Mouse (Mus musculus) neural tube, embryonic 12.5 days (tissue): ENCODE data around the gene Rnf220. TPM values are rescaled to one million over a fixed set of nuclear protein-coding genes. Genes with fewer than 3 reads are reported as not detected.

Source experiments
- ATAC-seq: fragments of 200-750 bp; cut with Nextera tagmentation; 2 replicates; pipeline ENCODE4 v1.8.0; 2017; ENCODE audit warnings: low read depth, mild to moderate bottlenecking, moderate TSS enrichment, moderate library complexity; ENCODE audit not compliant: low FRiP score
- H3K27ac ChIP-seq: fragments of 300-500 bp; sonication (generic); 2 replicates; pipeline ENCODE4 v1.5.1; 2016
- H3K27me3 ChIP-seq: fragments of 300-500 bp; sonication (generic); replicated peaks from 2 replicates; pipeline ENCODE4 v1.6.1; 2016; ENCODE audit warnings: mild to moderate bottlenecking
- H3K36me3 ChIP-seq: fragments of 300-500 bp; sonication (generic); 2 replicates; pipeline ENCODE4 v1.6.1; 2016; ENCODE audit warnings: mild to moderate bottlenecking
- H3K4me1 ChIP-seq: fragments of 300-500 bp; sonication (generic); 2 replicates; pipeline ENCODE4 v1.6.1; 2016
- H3K4me2 ChIP-seq: fragments of 300-500 bp; sonication (generic); replicated peaks from 2 replicates; pipeline ENCODE4 v1.6.1; 2016; ENCODE audit warnings: mild to moderate bottlenecking
- H3K4me3 ChIP-seq: fragments of 300-500 bp; sonication (generic); 2 replicates; pipeline ENCODE4 v1.5.1; 2016
- H3K9ac ChIP-seq: fragments of 300-500 bp; sonication (generic); 2 replicates; pipeline ENCODE4 v1.6.1; 2016; ENCODE audit warnings: mild to moderate bottlenecking
- H3K9me3 ChIP-seq: fragments of 300-500 bp; sonication (generic); 2 replicates; pipeline ENCODE4 v1.6.1; 2016; ENCODE audit warnings: mild to moderate bottlenecking
- WGBS: fragments of 180-500 bp; shearing (Covaris S2); methylation state at CpG from one replicate; pipeline ENCODE4 v1.1.7; 2016; 5-methylcytosine and 5-hydroxymethylcytosine counted together
- polyA plus RNA-seq: library from polyadenylated mRNA; unstranded; fragments of >200 nt; fragmentation: Nextera tagmentation; extraction: Ambion mirVana; gene quantifications from 2 replicates; pipeline ENCODE4 v1.2.1, GENCODE M21; 2016

Gene Rnf220
- polyA plus RNA-seq, 1 experiment from 2014 or later: 111 TPM

DNA sequence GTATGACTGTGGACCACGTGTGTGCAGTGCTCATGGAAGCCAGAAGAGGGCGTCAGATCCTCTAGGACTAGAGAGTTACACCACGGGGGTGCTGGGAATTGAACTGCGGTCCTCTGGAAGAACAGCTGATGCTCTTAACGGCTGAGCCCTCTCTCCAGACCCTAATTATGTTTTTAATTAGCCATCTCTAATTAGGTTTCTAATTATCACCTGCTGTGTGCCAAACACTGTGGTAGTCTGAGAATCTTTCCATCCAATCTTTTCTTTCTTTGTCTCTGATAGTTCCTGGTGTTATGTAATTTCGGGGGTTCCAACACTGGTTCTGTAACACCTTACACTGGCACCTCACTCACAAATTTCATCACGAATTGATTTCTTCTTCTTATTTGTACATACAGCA is 75.8 kb downstream of the Rnf220 start:
- no peak overlapping the region for H3K4me2 ChIP-seq
- H3K36me3 ChIP-seq: no peaks in the 10 kb centered on the region
- 89% methylated on average over 7 of the region's 7 CpGs for WGBS
- no peaks in the 10 kb centered on the region for H3K4me1 ChIP-seq
- no peak overlapping the region for H3K9ac ChIP-seq
- H3K27ac ChIP-seq: no peak overlapping the region
- H3K4me3 ChIP-seq: no peak overlapping the region
- H3K27me3 ChIP-seq: peaks cover 75% of the 10 kb centered on the region
- H3K9me3 ChIP-seq: no peaks in the 10 kb centered on the region
- ATAC-seq: no peak

DNA sequence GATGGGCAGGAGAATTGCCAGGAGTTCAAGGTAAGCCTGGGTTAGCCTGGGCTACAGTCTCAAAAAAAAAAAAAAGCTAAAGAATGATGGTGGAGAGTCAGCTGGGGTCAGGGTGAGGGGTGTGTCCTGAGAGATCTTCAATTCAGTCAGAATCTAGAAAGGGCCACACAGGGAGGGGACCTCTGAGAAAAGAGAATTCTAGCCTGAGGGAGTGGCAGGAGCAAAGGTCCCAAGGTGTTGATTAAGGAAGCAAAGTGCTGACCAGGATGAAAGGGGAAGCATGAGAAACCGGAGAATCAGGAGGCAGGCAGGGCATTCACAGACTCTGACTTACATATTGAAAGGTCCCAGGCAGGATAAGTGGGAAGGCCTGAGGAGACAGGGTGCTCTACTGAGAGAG is 80.0 kb downstream of the Rnf220 start:
- H3K27me3 ChIP-seq: peaks cover 92% of the 10 kb centered on the region
- H3K27ac ChIP-seq: no peak overlapping the region
- H3K9me3 ChIP-seq: no peaks in the 10 kb centered on the region
- H3K4me3 ChIP-seq: no peak overlapping the region
- no peaks in the 10 kb centered on the region for H3K36me3 ChIP-seq
- no peak overlapping the region for H3K4me2 ChIP-seq
- peaks cover 18% of the 10 kb centered on the region for H3K4me1 ChIP-seq
- no peak for ATAC-seq
- H3K9ac ChIP-seq: no peak overlapping the region
- WGBS: 65% methylated on average over 1 of the region's 1 CpGs

DNA sequence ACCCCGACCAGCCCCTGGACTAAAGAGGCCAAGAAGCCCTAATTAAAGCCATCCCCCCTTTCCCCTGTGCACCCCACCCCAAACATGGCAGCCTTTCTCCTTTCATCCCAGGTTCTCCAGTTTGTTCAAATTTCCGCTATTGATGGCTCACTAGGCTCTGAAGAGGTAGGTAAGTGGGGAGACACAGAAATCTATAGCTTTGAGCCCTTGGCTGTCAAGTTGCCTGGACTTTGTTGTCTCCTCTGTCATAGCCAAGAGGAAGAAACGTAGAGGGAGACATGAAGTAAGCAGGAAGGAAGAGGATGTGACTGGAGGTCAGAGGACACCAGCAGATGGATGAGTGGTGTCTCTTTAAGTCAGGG is 86.8 kb downstream of the Rnf220 start:
- ATAC-seq: no peak
- H3K4me2 ChIP-seq: peak overlapping the region; percentile 14

DNA sequence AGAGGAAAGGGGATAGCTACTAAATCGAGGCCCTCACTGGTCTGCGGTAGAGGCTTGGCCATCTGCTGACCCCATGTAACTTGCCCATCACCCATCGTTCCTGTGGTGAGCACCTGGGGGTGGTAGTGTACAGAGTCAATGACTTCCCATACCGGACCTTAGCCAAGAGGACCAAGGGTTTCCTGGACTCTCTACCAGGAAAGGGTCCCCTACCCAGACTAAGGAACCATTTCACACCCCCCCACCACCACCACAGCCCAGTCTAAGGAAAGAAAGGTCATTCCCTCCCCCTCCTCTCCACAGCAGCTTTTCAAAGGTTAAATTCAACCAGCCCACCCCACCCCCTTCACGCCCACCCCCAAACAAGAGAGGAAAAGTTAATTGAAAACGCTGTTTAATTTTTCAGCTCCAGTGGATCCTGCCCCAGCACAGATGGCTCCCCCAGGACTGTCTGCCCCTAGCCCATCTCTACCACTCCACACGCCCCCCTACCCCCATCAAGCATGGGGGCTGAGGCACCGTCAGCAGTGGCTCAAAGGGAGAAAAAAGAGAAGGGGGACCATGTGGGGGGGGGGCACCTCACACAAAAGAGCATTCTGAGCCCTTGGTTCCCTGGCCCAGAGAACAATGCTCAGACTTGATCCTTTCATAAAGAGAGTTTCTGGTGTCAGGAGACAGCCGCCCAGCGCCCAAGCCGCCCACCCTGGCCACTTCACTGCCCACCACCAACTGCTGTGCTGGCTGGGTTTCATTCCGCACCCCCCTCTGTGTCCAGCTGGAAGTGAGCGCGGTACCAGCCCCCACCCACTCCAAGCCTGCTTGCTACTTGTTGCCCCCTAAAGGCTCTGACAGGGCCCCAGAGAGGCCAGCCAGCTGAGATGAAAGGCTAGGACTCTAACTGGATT is 87.5 kb downstream of the Rnf220 start:
- peak; percentile 30 for ATAC-seq
- Histone ChIP-seq H3K4me2 (peak overlapping the region; percentile 14), H3K36me3 (no peaks in the 10 kb centered on the region), H3K27ac (no peak overlapping the region), H3K4me1 (peaks cover 30% of the 10 kb centered on the region), H3K9me3 (no peaks in the 10 kb centered on the region), H3K27me3 (peaks cover 86% of the 10 kb centered on the region), H3K9ac (no peak overlapping the region), H3K4me3 (no peak overlapping the region)
- 24% methylated on average over 14 of the region's 14 CpGs for WGBS

More for the DNA sequence above, 86.8 kb downstream of the Rnf220 start:
- H3K4me3 ChIP-seq: no peak overlapping the region
- no peaks in the 10 kb centered on the region for H3K9me3 ChIP-seq
- H3K9ac ChIP-seq: no peak overlapping the region
- H3K27me3 ChIP-seq: peaks cover 86% of the 10 kb centered on the region
- H3K36me3 ChIP-seq: no peaks in the 10 kb centered on the region
- H3K4me1 ChIP-seq: peaks cover 36% of the 10 kb centered on the region
- no peak overlapping the region for H3K27ac ChIP-seq
- 11% methylated on average over 3 of the region's 3 CpGs for WGBS

DNA sequence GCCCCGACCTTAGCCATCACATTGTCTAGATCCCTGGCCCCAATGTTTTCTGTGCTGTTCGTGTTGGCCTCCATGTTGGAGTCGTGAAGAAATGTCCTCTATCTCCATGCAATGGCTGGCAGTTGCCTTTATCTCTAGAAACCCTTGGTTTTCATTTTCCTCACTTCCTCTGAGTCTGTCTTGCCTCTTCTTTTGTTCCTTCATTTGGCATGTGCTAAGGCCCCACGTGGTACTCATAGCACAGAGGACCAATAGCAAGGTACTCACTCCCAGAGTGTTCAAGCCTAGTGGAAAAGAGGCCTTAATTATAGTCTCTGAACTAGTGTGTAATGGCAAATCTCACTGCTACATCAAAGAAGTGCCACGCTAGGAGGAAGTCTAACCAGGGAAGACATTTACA is 88.9 kb downstream of the Rnf220 start:
- no peak overlapping the region for H3K27ac ChIP-seq
- H3K27me3 ChIP-seq: peaks cover 86% of the 10 kb centered on the region
- H3K9me3 ChIP-seq: no peaks in the 10 kb centered on the region
- H3K9ac ChIP-seq: no peak overlapping the region
- H3K4me3 ChIP-seq: no peak overlapping the region
- no peak overlapping the region for H3K4me2 ChIP-seq
- H3K4me1 ChIP-seq: peaks cover 30% of the 10 kb centered on the region
- no peaks in the 10 kb centered on the region for H3K36me3 ChIP-seq
- no peak for ATAC-seq
- WGBS: 80% methylated on average over 5 of the region's 5 CpGs

DNA sequence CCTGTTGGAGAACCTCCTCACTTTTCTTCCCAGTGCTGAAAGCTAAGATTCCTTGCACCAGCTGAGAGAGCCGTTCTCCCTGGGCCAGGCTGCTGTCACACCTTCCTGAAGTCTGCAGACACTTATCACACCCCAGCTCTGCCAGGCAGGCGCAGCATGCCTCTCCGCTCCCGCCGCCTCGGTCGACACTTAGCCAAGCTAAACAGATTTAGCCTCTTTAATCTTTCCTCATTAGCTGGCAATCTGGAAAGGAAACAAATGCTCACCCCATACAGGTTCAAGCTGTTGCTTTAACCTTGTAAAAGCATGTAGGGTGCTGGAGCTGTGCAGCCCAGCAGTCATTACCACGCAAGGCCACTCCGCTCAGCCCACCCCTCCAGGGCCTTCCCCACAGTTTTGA is 90.9 kb downstream of the Rnf220 start:
- Histone ChIP-seq H3K27me3 (peaks cover 95% of the 10 kb centered on the region), H3K27ac (no peak overlapping the region), H3K4me1 (peaks cover 18% of the 10 kb centered on the region), H3K9me3 (no peaks in the 10 kb centered on the region), H3K36me3 (no peaks in the 10 kb centered on the region), H3K4me2 (no peak overlapping the region), H3K4me3 (no peak overlapping the region), H3K9ac (no peak overlapping the region)
- no peak for ATAC-seq
- 37% methylated on average over 9 of the region's 9 CpGs for WGBS

DNA sequence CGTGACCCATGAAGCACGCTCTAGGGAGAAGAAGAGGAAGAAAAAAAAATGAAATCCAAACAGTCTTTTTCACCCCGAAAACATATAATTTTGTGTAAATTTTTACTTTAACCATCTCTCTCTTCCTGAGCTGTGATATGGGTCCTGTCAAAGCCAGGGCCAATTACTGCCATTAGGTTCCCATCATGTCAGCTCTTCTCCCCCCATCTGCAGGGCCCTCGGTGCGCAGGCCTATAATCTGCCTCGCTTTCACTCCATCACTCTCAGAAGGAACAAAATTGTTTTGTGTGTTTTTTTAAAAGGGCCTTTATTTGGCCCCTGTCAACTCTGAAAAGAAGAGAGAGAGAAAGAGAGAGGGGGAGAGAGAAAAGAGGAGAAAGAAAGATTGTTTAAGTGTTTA is 91.6 kb downstream of the Rnf220 start:
- 69% methylated on average over 6 of the region's 6 CpGs for WGBS
- H3K36me3 ChIP-seq: no peaks in the 10 kb centered on the region
- no peak for ATAC-seq
- no peak overlapping the region for H3K4me3 ChIP-seq
- H3K4me2 ChIP-seq: no peak overlapping the region
- H3K27me3 ChIP-seq: peaks cover 94% of the 10 kb centered on the region
- H3K9me3 ChIP-seq: no peaks in the 10 kb centered on the region
- H3K27ac ChIP-seq: no peak overlapping the region
- H3K9ac ChIP-seq: no peak overlapping the region
- H3K4me1 ChIP-seq: peaks cover 16% of the 10 kb centered on the region

DNA sequence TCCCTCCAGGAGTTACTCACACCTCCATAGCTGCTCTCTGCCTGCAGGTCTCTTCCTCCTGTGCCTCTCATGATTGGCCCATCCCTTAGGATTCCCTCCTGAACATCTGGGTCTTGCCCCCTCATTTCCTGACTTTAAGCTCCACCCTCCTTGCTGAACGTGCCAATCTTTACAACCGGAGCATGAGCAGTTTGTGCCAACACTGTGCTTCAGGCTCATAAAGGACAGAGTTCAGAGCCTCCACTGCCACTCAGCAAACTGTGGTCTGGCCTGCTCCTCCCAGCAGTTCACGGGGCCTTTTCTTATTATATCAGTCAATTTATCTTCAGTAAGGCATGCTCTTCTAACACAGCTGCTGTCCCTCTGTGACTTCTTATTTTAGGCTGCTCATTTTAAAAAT is 93.4 kb downstream of the Rnf220 start:
- Histone ChIP-seq H3K4me3 (no peak overlapping the region), H3K27ac (no peak overlapping the region), H3K9ac (no peak overlapping the region), H3K36me3 (no peaks in the 10 kb centered on the region), H3K9me3 (no peaks in the 10 kb centered on the region), H3K27me3 (peaks cover 92% of the 10 kb centered on the region), H3K4me2 (no peak overlapping the region), H3K4me1 (peaks cover 8% of the 10 kb centered on the region; the same call in 1 of the 2 replicates)
- 54% methylated on average over 3 of the region's 3 CpGs for WGBS
- no peak for ATAC-seq

DNA sequence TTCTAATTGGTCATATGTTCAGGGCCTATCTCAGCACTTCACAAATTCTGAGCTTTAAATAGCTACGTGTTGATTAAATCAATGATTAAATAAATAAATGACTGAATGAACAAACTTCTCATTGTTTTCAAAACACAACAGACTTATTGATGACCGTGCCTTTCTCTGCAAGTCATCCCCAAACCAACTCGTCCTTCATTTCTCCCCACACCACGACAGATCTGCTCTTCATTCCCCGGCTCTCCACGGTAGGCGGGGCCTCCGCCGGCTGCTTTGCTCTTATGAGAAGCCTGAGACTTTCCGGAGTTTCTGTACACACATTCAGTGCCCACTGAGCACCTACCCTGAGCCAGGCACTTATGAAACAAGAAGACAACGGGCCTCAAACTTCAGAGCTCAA is 99.7 kb downstream of the Rnf220 start:
- no peaks in the 10 kb centered on the region for H3K9me3 ChIP-seq
- no peak for ATAC-seq
- 81% methylated on average over 11 of the region's 11 CpGs for WGBS
- H3K9ac ChIP-seq: no peak overlapping the region
- H3K27me3 ChIP-seq: peaks cover 86% of the 10 kb centered on the region
- no peak overlapping the region for H3K4me3 ChIP-seq
- no peak overlapping the region for H3K27ac ChIP-seq
- no peak overlapping the region for H3K4me2 ChIP-seq
- H3K4me1 ChIP-seq: peaks cover 12% of the 10 kb centered on the region
- H3K36me3 ChIP-seq: no peaks in the 10 kb centered on the region

DNA sequence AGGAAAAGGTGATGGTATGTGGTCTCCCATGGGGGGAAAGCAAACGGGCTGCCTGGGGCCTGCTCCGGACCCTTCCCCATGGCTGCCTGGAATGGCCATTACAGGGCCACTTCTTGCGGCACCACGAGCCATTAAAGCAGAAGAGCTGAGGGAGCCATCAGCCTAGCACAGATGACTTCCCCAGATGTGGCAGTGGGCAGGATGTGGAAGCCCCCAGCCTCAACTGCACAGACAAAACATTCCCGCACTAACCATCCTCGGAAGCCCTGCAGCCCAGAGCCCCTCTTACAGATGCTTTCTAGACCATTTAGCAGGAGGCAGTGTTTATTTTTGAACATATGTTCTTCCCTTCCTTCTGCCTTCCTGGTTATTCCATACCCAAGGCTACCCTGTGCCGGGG is 103.8 kb downstream of the Rnf220 start:
- Histone ChIP-seq H3K9ac (no peak overlapping the region), H3K4me3 (no peak overlapping the region), H3K36me3 (no peaks in the 10 kb centered on the region), H3K9me3 (no peaks in the 10 kb centered on the region), H3K4me2 (no peak overlapping the region), H3K4me1 (peaks cover 23% of the 10 kb centered on the region), H3K27me3 (peaks cover 84% of the 10 kb centered on the region), H3K27ac (no peak overlapping the region)
- 27% methylated on average over 7 of the region's 7 CpGs for WGBS
- ATAC-seq: no peak

DNA sequence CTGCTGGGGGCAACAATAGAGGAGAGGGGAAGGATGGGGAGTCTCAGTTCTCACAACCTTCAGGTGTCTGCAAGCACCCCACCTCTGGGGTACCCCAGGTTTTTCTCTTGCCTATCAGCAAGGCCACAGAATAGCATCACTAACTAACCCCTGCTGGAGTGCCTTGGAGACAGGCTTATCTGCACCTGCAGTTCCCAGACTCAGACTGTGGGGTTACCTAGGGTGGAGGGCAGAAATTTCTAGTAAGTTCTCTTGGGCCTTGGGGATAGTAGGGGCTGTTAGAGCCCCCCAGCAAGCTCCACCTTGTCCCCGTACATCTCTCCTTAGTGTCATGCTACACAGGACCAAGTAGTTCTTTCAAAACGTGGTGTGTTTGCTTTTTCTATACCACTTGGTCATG is 104.5 kb downstream of the Rnf220 start:
- peaks cover 83% of the 10 kb centered on the region for H3K27me3 ChIP-seq
- H3K4me3 ChIP-seq: no peak overlapping the region
- H3K4me1 ChIP-seq: peaks cover 23% of the 10 kb centered on the region
- peak overlapping the region; percentile 37 for H3K4me2 ChIP-seq
- 17% methylated on average over 2 of the region's 2 CpGs for WGBS
- no peak overlapping the region for H3K9ac ChIP-seq
- H3K36me3 ChIP-seq: no peaks in the 10 kb centered on the region
- H3K9me3 ChIP-seq: no peaks in the 10 kb centered on the region
- H3K27ac ChIP-seq: no peak overlapping the region
- ATAC-seq: no peak

DNA sequence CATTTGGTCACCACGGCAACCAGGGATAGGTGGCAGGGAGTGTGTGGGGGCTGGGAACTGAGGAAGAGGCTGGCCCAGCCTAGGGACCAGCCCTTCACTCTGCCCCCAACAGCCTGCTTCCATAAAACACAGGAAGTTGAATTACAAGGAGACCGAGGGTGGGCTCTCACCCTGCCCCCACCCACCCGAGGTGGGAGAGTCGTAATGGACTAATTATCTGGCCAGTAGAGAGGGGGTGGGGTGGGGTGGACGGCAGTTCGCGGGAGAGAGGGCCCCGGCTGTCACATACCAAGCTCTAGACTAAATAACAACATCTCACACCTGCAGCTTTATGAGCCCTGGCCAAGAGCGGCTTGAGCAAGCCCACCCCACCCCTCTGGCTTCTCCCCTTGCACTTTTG is 104.9 kb downstream of the Rnf220 start:
- WGBS: under 1% methylated on average over 9 of the region's 9 CpGs
- Histone ChIP-seq H3K9ac (no peak overlapping the region), H3K27me3 (peaks cover 82% of the 10 kb centered on the region), H3K9me3 (no peaks in the 10 kb centered on the region), H3K4me1 (peaks cover 23% of the 10 kb centered on the region), H3K4me3 (no peak overlapping the region), H3K27ac (no peak overlapping the region), H3K36me3 (no peaks in the 10 kb centered on the region), H3K4me2 (peak overlapping the region; percentile 37)
- peak; percentile 41; the same call in 1 of the 2 replicates for ATAC-seq
